Mouse (Mus musculus) embryonic fibroblast, embryonic 13.5 days (primary cell): ENCODE measurements around the gene Slc9a8.

Experiments used
- CTCF ChIP-seq: IDR thresholded peaks from 2 replicates; pipeline ENCODE4 v1.5.1; 2011; ENCODE audit warnings: mild to moderate bottlenecking, control low read depth, low read length, moderate library complexity, borderline replicate concordance; ENCODE audit not compliant: insufficient read depth
- POLR2A ChIP-seq: IDR thresholded peaks from 2 replicates; pipeline ENCODE4 v1.6.1; 2011; ENCODE audit warnings: low read depth, mild to moderate bottlenecking, control low read depth, low read length, moderate library complexity

DNA sequence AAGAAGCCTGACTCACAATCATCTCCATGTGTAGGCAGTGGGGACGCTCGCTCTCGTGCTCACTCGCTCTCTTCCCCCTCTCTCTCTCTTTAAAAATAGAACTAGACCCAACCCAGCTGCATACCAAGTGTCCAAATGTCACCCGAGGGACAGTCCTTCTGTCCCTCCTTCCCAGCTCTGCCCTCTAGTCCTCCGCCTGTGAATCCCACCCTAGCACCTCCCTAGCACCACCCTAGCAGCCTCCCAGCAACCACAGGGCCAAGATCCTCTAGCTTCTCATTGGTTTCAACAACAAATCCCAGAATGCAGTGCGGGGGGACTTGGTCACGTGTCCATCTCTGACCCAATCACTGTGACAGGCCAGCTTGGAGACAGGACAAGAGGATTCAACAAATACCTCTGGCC lies 45.4 kb upstream of the Slc9a8 start:
- TF ChIP-seq POLR2A, result no peak
- TF ChIP-seq CTCF, result no peak
